Mouse (Mus musculus): ENCODE measurements at regions not wholly inside any gene's neighbourhood (a gene's known extent, or its start where the extent isn't known, plus 50 kb on each side); places are given as distances from the start of the nearest gene placed in this dataset. TPM values are rescaled to one million over a fixed set of nuclear protein-coding genes. Genes with fewer than 3 reads are reported as not detected.

- Histone ChIP-seq H3K9ac (ENCODE audit: low read length) (no peak overlapping the region), H3K9me3 (ENCODE audit: control insufficient read depth, low read length) (no peaks in the 10 kb centered on the region), H3K36me3 (ENCODE audit: control insufficient read depth, insufficient read depth, low read length) (no peaks in the 10 kb centered on the region), H3K4me3 (ENCODE audit: low read depth, low read length) (no peak overlapping the region), H3K4me1 (replicated peaks; ENCODE audit: control insufficient read depth, insufficient read depth, low read length) (peaks cover 11% of the 10 kb centered on the region; the same call in 1 of the 2 replicates), H3K27ac (ENCODE audit: low read depth) (0 out of 2 replicates have a peak overlapping the region, but pooled peaks have one; percentile 59), H3K4me2 (ENCODE audit: low read length) (peak overlapping the region; percentile 22), H3K27me3 (replicated peaks; ENCODE audit: control insufficient read depth, insufficient read depth, low read length) (no peaks in the 10 kb centered on the region)
- DNase-seq (ENCODE audit: low spot score) (no peak), ATAC-seq (replicated peaks; ENCODE audit: low FRiP score, low TSS enrichment, low read depth) (no peak; the same call in 1 of the 2 replicates)
- 52% methylated on average over 4 of the region's 4 CpGs for WGBS
Observed at GRCm38 (mm10) chrX:103556046-103556445, 74.3 kb upstream of the Zcchc13 start.

- Histone ChIP-seq H3K9me3 (ENCODE audit: control insufficient read depth, low read length) (no peaks in the 10 kb centered on the region), H3K4me2 (ENCODE audit: low read length) (no peak overlapping the region), H3K9ac (ENCODE audit: low read length) (no peak overlapping the region), H3K4me3 (ENCODE audit: low read depth, low read length) (no peak overlapping the region), H3K36me3 (ENCODE audit: control insufficient read depth, insufficient read depth, low read length) (no peaks in the 10 kb centered on the region), H3K27ac (ENCODE audit: low read depth) (peak overlapping the region; percentile 59; the same call in 1 of the 2 replicates), H3K27me3 (replicated peaks; ENCODE audit: control insufficient read depth, insufficient read depth, low read length) (no peaks in the 10 kb centered on the region), H3K4me1 (replicated peaks; ENCODE audit: control insufficient read depth, insufficient read depth, low read length) (peaks cover 11% of the 10 kb centered on the region; the same call in 1 of the 2 replicates)
- DNase-seq (ENCODE audit: low spot score) (no peak), ATAC-seq (replicated peaks; ENCODE audit: low FRiP score, low TSS enrichment, low read depth) (peak; percentile 66; the same call in 1 of the 2 replicates)
- WGBS = 43% methylated on average over 7 of the region's 7 CpGs
Observed at GRCm38 (mm10) chrX:103556681-103557490, 73.5 kb upstream of the Zcchc13 start.

GRCm38 (mm10) chrX:103557496-103557895 lies 72.9 kb upstream of the Zcchc13 start:
- Histone ChIP-seq H3K4me1 (replicated peaks; ENCODE audit: control insufficient read depth, insufficient read depth, low read length) (peaks cover 11% of the 10 kb centered on the region; the same call in 1 of the 2 replicates), H3K4me2 (ENCODE audit: low read length) (no peak overlapping the region), H3K27me3 (replicated peaks; ENCODE audit: control insufficient read depth, insufficient read depth, low read length) (no peaks in the 10 kb centered on the region), H3K9me3 (ENCODE audit: control insufficient read depth, low read length) (no peaks in the 10 kb centered on the region), H3K27ac (ENCODE audit: low read depth) (peak overlapping the region; percentile 59; the same call in 1 of the 2 replicates), H3K36me3 (ENCODE audit: control insufficient read depth, insufficient read depth, low read length) (no peaks in the 10 kb centered on the region), H3K9ac (ENCODE audit: low read length) (no peak overlapping the region), H3K4me3 (ENCODE audit: low read depth, low read length) (no peak overlapping the region)
- no peak for DNase-seq (ENCODE audit: low spot score)
- 82% methylated on average over 4 of the region's 4 CpGs for WGBS
- no peak for ATAC-seq (replicated peaks; ENCODE audit: low FRiP score, low TSS enrichment, low read depth)

- peak; percentile 63 for DNase-seq (ENCODE audit: low spot score)
- Histone ChIP-seq H3K27ac (ENCODE audit: low read depth) (no peak overlapping the region), H3K36me3 (ENCODE audit: control insufficient read depth, insufficient read depth, low read length) (no peaks in the 10 kb centered on the region), H3K4me1 (replicated peaks; ENCODE audit: control insufficient read depth, insufficient read depth, low read length) (no peaks in the 10 kb centered on the region), H3K4me2 (ENCODE audit: low read length) (no peak overlapping the region), H3K4me3 (ENCODE audit: low read depth, low read length) (no peak overlapping the region), H3K27me3 (replicated peaks; ENCODE audit: control insufficient read depth, insufficient read depth, low read length) (no peaks in the 10 kb centered on the region), H3K9ac (ENCODE audit: low read length) (no peak overlapping the region), H3K9me3 (ENCODE audit: control insufficient read depth, low read length) (no peaks in the 10 kb centered on the region)
- peak; percentile 79; the same call in 1 of the 2 replicates for ATAC-seq (replicated peaks; ENCODE audit: low FRiP score, low TSS enrichment, low read depth)
- WGBS = 60% methylated on average over 8 of the region's 8 CpGs
Observed at GRCm38 (mm10) chrX:103563531-103564246, 66.7 kb upstream of the Zcchc13 start.

DNA sequence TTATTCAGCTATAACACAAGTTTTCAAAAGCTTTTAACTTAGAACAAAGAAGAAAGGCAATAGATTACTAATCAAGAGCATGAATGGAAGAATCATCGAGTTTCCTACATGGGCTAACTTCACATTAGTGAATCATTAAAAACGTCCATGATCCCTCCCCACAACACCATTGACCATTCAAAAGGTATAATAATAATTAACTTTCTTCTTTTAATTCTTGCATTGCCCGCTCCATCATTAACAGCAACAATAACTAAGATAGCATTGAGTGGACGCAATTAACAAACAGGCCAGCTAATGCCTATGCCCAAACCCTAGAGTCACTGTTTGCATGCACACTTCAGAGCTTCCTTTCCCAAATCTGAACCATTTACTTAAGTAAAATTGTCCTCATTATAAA lies 57.0 kb upstream of the Zcchc13 start:
- H3K27me3 ChIP-seq (replicated peaks; ENCODE audit: control insufficient read depth, insufficient read depth, low read length) = no peaks in the 10 kb centered on the region
- H3K4me2 ChIP-seq (ENCODE audit: low read length) = no peak overlapping the region
- 93% methylated on average over 4 of the region's 4 CpGs for WGBS
- H3K27ac ChIP-seq (ENCODE audit: low read depth) = no peak overlapping the region
- ATAC-seq (replicated peaks; ENCODE audit: low FRiP score, low TSS enrichment, low read depth) = no peak
- no peak overlapping the region for H3K4me3 ChIP-seq (ENCODE audit: low read depth, low read length)
- H3K9ac ChIP-seq (ENCODE audit: low read length) = no peak overlapping the region
- no peaks in the 10 kb centered on the region for H3K4me1 ChIP-seq (replicated peaks; ENCODE audit: control insufficient read depth, insufficient read depth, low read length)
- peaks cover 11% of the 10 kb centered on the region; the same call in 1 of the 2 replicates for H3K36me3 ChIP-seq (ENCODE audit: control insufficient read depth, insufficient read depth, low read length)
- DNase-seq (ENCODE audit: low spot score) = no peak
- no peaks in the 10 kb centered on the region for H3K9me3 ChIP-seq (ENCODE audit: control insufficient read depth, low read length)

- 88% methylated on average over 5 of the region's 5 CpGs for WGBS
- Histone ChIP-seq H3K4me3 (ENCODE audit: low read depth, low read length) (no peak overlapping the region), H3K27me3 (replicated peaks; ENCODE audit: control insufficient read depth, insufficient read depth, low read length) (no peaks in the 10 kb centered on the region), H3K4me2 (ENCODE audit: low read length) (no peak overlapping the region), H3K36me3 (ENCODE audit: control insufficient read depth, insufficient read depth, low read length) (peaks cover 15% of the 10 kb centered on the region), H3K4me1 (replicated peaks; ENCODE audit: control insufficient read depth, insufficient read depth, low read length) (no peaks in the 10 kb centered on the region), H3K9me3 (ENCODE audit: control insufficient read depth, low read length) (no peaks in the 10 kb centered on the region), H3K27ac (ENCODE audit: low read depth) (no peak overlapping the region), H3K9ac (ENCODE audit: low read length) (no peak overlapping the region)
- ATAC-seq (replicated peaks; ENCODE audit: low FRiP score, low TSS enrichment, low read depth) = no peak
- DNase-seq (ENCODE audit: low spot score) = no peak
Observed at GRCm38 (mm10) chrX:103579484-103579883, 50.9 kb upstream of the Zcchc13 start.

MicroRNAs encoded in the stretch of these regions (microRNA counts, 519-probe panel; counts per million panel counts)
- microRNA mmu-miR-374 (4,470 counts per million, percentile 72 among the panel's probes with 10 or more counts), microRNA mmu-miR-421 (3,927 counts per million, percentile 58 among the panel's probes with 10 or more counts)

Small RNA genes lying in the stretch of these regions (microRNA-seq; reads per million reads assigned to microRNA genes)
- gene Mir374b = not detected
- gene Mir374c = not detected
- gene Mir421 = 865 reads per million, percentile 77 among the genes with 10 or more reads in this experiment
